Mouse (Mus musculus): Measurements from ENCODE around the gene Tmem170b. TPM values are rescaled to one million over a fixed set of nuclear protein-coding genes. Genes with fewer than 3 reads are reported as not detected.

Gene Tmem170b
- polyA plus RNA-seq, 1 experiment from 2014 or later = 31.4 TPM

Other genes with a start within 250 kb of the Tmem170b start
- gene Nedd9, start 118.5 kb upstream of the Tmem170b start, polyA plus RNA-seq (2015; fragmentation: Nextera tagmentation; extraction: Ambion mirVana) = 13.7 and 14.7 TPM in 2 replicates
- gene Adtrp, start 241.8 kb downstream of the Tmem170b start, polyA plus RNA-seq (2015; fragmentation: Nextera tagmentation; extraction: Ambion mirVana) = 1.5 and 2.7 TPM in 2 replicates

Data from neural tube, embryonic 13.5 days (tissue).